In genomic region chr3:51652292-51652691, GRCm38 (mm10) we compare ENCODE assay signal across 8 mouse cellular contexts. TPM values are rescaled to one million over a fixed set of nuclear protein-coding genes. Genes with fewer than 3 reads are reported as not detected.
A peak's percentile ranks its signal among the peaks of the same experiment; 100 is the strongest.
DNase-seq lines count a peak whose midpoint lies in the region; ATAC-seq lines count a peak whose summit lies in the region.

No protein-coding gene starts in this region.

- no peaks in the 10 kb centered on the region for H3K9me3 ChIP-seq in embryonic facial prominence, embryonic 12.5 days
- no peaks in the 10 kb centered on the region for H3K9me3 ChIP-seq in limb, embryonic 12.5 days
- H3K9me3 ChIP-seq in midbrain, embryonic 14.5 days (ENCODE audit: control insufficient read depth, low read length), result no peaks in the 10 kb centered on the region

- H3K9ac ChIP-seq in embryonic facial prominence, embryonic 12.5 days, result 0 out of 2 replicates have a peak overlapping the region, but pooled peaks have one; percentile 15
- peak overlapping the region; percentile 45; the same call in 1 of the 2 replicates for H3K9ac ChIP-seq in limb, embryonic 12.5 days (replicated peaks)
- no peak overlapping the region for H3K9ac ChIP-seq in midbrain, embryonic 14.5 days (replicated peaks; ENCODE audit: low read length)

- H3K4me2 ChIP-seq in embryonic facial prominence, embryonic 12.5 days (replicated peaks), result peak overlapping the region; percentile 43
- peak overlapping the region; percentile 54 for H3K4me2 ChIP-seq in limb, embryonic 12.5 days
- peak overlapping the region; percentile 41 for H3K4me2 ChIP-seq in midbrain, embryonic 14.5 days (ENCODE audit: low read length)

- peaks cover 24% of the 10 kb centered on the region for H3K4me1 ChIP-seq in embryonic facial prominence, embryonic 12.5 days
- peaks cover 21% of the 10 kb centered on the region for H3K4me1 ChIP-seq in limb, embryonic 12.5 days (replicated peaks)
- H3K4me1 ChIP-seq in midbrain, embryonic 14.5 days (ENCODE audit: control insufficient read depth, insufficient read depth, low read length), result peaks cover 12% of the 10 kb centered on the region

- peak; percentile 74 for DNase-seq in 3T3-L1 (ENCODE audit: low read depth, low spot score)
- peak; percentile 78 for DNase-seq in adrenal gland, postnatal 25 days
- peak; percentile 80 to 90 for DNase-seq in heart, adult 18-20 months
- peak; percentile 76 for DNase-seq in kidney, adult 18-20 months
- peak; percentile 90 for DNase-seq in midbrain, embryonic 14.5 days
- DNase-seq in spleen, adult 12 weeks (ENCODE audit: low spot score), result peak; percentile 65

- peak overlapping the region; percentile 74 for H3K27ac ChIP-seq in embryonic facial prominence, embryonic 12.5 days
- peak overlapping the region; percentile 87 for H3K27ac ChIP-seq in limb, embryonic 12.5 days
- H3K27ac ChIP-seq in midbrain, embryonic 14.5 days (replicated peaks; ENCODE audit: low read depth, low read length), result no peak overlapping the region

- H3K4me3 ChIP-seq in embryonic facial prominence, embryonic 12.5 days, result peak overlapping the region; percentile 18; the same call in 1 of the 2 replicates
- H3K4me3 ChIP-seq in limb, embryonic 12.5 days (replicated peaks), result peak overlapping the region; percentile 22
- H3K4me3 ChIP-seq in midbrain, embryonic 14.5 days (replicated peaks; ENCODE audit: low read depth, low read length), result no peak overlapping the region

- WGBS in embryonic facial prominence, embryonic 12.5 days, result 2% methylated on average over 9 of the region's 9 CpGs
- 2% methylated on average over 9 of the region's 9 CpGs for WGBS in limb, embryonic 12.5 days
- 2% methylated on average over 9 of the region's 9 CpGs for WGBS in midbrain, embryonic 14.5 days

- H3K27me3 ChIP-seq in embryonic facial prominence, embryonic 12.5 days, result no peaks in the 10 kb centered on the region
- H3K27me3 ChIP-seq in limb, embryonic 12.5 days, result no peaks in the 10 kb centered on the region
- H3K27me3 ChIP-seq in midbrain, embryonic 14.5 days (ENCODE audit: control insufficient read depth, insufficient read depth, low read length), result no peaks in the 10 kb centered on the region

- H3K36me3 ChIP-seq in embryonic facial prominence, embryonic 12.5 days, result no peaks in the 10 kb centered on the region
- no peaks in the 10 kb centered on the region for H3K36me3 ChIP-seq in limb, embryonic 12.5 days
- H3K36me3 ChIP-seq in midbrain, embryonic 14.5 days (ENCODE audit: control insufficient read depth, insufficient read depth, low read length), result no peaks in the 10 kb centered on the region

- no peak for ATAC-seq in embryonic facial prominence, embryonic 12.5 days (ENCODE audit: insufficient number of reproducible peaks, insufficient read depth, low FRiP score, low TSS enrichment)
- ATAC-seq in limb, embryonic 12.5 days (ENCODE audit: insufficient number of reproducible peaks, insufficient read depth, low FRiP score, low TSS enrichment, low read depth), result peak; percentile 40; the same call in 1 of the 2 replicates
- 0 out of 2 replicates have a peak, but pooled peaks have one; percentile 48 for ATAC-seq in midbrain, embryonic 14.5 days (ENCODE audit: low FRiP score, low TSS enrichment)

RNA-seq across cellular contexts. Expression of gene Mgst2, which starts 7.9 kb away (rescaled TPM):
- 220 and 309 TPM in 2 replicates for total RNA-seq in adrenal gland, postnatal 25 days (2021)
- polyA plus RNA-seq in embryonic facial prominence, embryonic 12.5 days (2016; fragmentation: Nextera tagmentation; extraction: Ambion mirVana), result 1.3 and 1.7 TPM in 2 replicates
- 1 to 10 TPM in 1 of 2 experiments, under 1 TPM in 1; 0.65 to 2.5 TPM for total RNA-seq in heart, adult 18-20 months (2021)
- 1.1 and 1.4 TPM in 2 replicates for polyA plus RNA-seq in limb, embryonic 12.5 days (2016; fragmentation: Nextera tagmentation; extraction: Ambion mirVana)
- 0.46 and 0.86 TPM in 2 replicates for polyA plus RNA-seq in midbrain, embryonic 14.5 days (2014; fragmentation: Nextera tagmentation; extraction: Ambion mirVana)
